Mouse (Mus musculus): ENCODE data around the gene Hamp. TPM values are rescaled to one million over a fixed set of nuclear protein-coding genes. Genes with fewer than 3 reads are reported as not detected.

The Hamp gene
- polyA plus RNA-seq, 1 experiment from 2014 or later: not detected

GRCm38 (mm10) chr7:30958109-30958865 lies 14.5 kb upstream of the Hamp start:
- WGBS: 70% methylated on average over 28 of the region's 28 CpGs
- Histone ChIP-seq H3K9ac (ENCODE audit: low read length) (peak overlapping the region; percentile 93), H3K36me3 (ENCODE audit: control insufficient read depth, insufficient read depth, low read length) (peaks cover 3% of the 10 kb centered on the region), H3K27ac (ENCODE audit: low read depth, low read length) (peak overlapping the region; percentile 97; the same call in 1 of the 2 replicates), H3K4me2 (ENCODE audit: low read depth) (peak overlapping the region; percentile 60), H3K27me3 (ENCODE audit: control insufficient read depth, insufficient read depth, low read length) (no peaks in the 10 kb centered on the region), H3K9me3 (ENCODE audit: control insufficient read depth, low read length) (no peaks in the 10 kb centered on the region), H3K4me3 (ENCODE audit: low read depth, low read length) (peak overlapping the region; percentile 99), H3K4me1 (ENCODE audit: control insufficient read depth, insufficient read depth, low read length) (peaks cover 12% of the 10 kb centered on the region; the same call in 1 of the 2 replicates)
- ATAC-seq (ENCODE audit: insufficient read depth, low FRiP score, low TSS enrichment) (no peak), DNase-seq (ENCODE audit: low spot score) (no peak)

DNA sequence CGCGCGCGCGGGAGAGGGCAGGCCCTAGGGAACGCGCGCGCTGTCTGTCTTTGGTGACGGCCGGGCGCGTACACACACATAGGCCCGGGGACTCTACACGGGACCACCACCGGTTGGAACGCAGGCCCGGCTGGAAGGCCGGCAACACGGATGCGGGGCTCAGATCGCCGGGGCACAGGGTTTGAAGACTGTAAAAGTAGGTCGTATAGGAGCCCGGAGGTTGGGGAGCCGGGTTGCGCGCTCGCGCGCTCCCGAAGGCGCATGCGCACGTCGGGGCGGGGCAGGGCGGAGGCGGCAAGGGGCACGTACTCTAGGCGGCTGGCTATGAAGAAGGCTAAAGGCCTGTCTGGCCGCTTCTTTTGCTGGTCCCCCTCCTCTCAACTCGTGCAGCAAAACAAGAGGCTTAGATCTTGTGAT lies 13.5 kb upstream of the Hamp start:
- Histone ChIP-seq H3K4me3 (ENCODE audit: low read depth, low read length) (peak overlapping the region; percentile 99), H3K27me3 (ENCODE audit: control insufficient read depth, insufficient read depth, low read length) (no peaks in the 10 kb centered on the region), H3K36me3 (ENCODE audit: control insufficient read depth, insufficient read depth, low read length) (peaks cover 9% of the 10 kb centered on the region), H3K4me2 (ENCODE audit: low read depth) (peak overlapping the region; percentile 60), H3K9me3 (ENCODE audit: control insufficient read depth, low read length) (no peaks in the 10 kb centered on the region), H3K9ac (ENCODE audit: low read length) (peak overlapping the region; percentile 93), H3K27ac (ENCODE audit: low read depth, low read length) (peak overlapping the region; percentile 97), H3K4me1 (ENCODE audit: control insufficient read depth, insufficient read depth, low read length) (peaks cover 12% of the 10 kb centered on the region; the same call in 1 of the 2 replicates)
- peak; percentile 92 for DNase-seq (ENCODE audit: low spot score)
- peak; percentile 42 for ATAC-seq (ENCODE audit: insufficient read depth, low FRiP score, low TSS enrichment)
- 0% methylated on average over 43 of the region's 43 CpGs for WGBS

GRCm38 (mm10) chr7:30956756-30957366 lies 13.0 kb upstream of the Hamp start, which contains the start of gene Usf2:
Usf2 (minus strand) TSS chr7:30956803.
- peak within 1 kb of the TSS; percentile 97 for H3K27ac ChIP-seq (ENCODE audit: low read depth, low read length)
- peaks cover 12% of the 10 kb centered on the region; the same call in 1 of the 2 replicates for H3K4me1 ChIP-seq (ENCODE audit: control insufficient read depth, insufficient read depth, low read length)
- H3K27me3 ChIP-seq (ENCODE audit: control insufficient read depth, insufficient read depth, low read length): no peaks in the 10 kb centered on the region
- no peaks in the 10 kb centered on the region for H3K9me3 ChIP-seq (ENCODE audit: control insufficient read depth, low read length)
- H3K4me3 ChIP-seq (ENCODE audit: low read depth, low read length): peak within 1 kb of the TSS; percentile 99
- DNase-seq (ENCODE audit: low spot score): peak; percentile 79
- peaks cover 13% of the 10 kb centered on the region for H3K36me3 ChIP-seq (ENCODE audit: control insufficient read depth, insufficient read depth, low read length)
- WGBS: 0% methylated on average over 37 of the region's 82 CpGs
- H3K4me2 ChIP-seq (ENCODE audit: low read depth): peak within 1 kb of the TSS; percentile 72
- H3K9ac ChIP-seq (ENCODE audit: low read length): peak within 1 kb of the TSS; percentile 93
- peak; percentile 55 for ATAC-seq (ENCODE audit: insufficient read depth, low FRiP score, low TSS enrichment)

DNA sequence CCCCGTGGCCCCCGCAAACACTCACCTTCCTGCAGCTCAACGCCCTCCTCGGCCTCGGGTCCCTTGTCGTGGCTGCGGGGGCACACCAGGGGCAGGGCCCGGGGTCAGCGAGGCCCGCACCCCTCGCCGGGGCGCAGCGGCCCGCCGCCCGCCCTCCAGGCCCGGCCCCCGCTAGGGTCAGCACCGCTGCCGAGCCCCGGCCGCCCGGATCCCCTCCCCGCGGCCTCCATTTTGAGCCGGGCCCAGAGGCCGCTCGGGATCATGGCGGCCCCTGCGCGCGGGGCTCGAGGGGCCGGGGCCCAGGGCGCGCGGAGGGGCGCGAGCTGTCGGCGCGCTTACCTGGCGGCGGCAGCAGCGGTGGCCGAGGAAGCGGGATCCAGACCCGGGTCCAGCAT lies 12.5 kb upstream of the Hamp start:
- Histone ChIP-seq H3K27me3 (ENCODE audit: control insufficient read depth, insufficient read depth, low read length) (no peaks in the 10 kb centered on the region), H3K4me3 (ENCODE audit: low read depth, low read length) (peak overlapping the region; percentile 99), H3K4me1 (ENCODE audit: control insufficient read depth, insufficient read depth, low read length) (peaks cover 12% of the 10 kb centered on the region; the same call in 1 of the 2 replicates), H3K9ac (ENCODE audit: low read length) (peak overlapping the region; percentile 93), H3K27ac (ENCODE audit: low read depth, low read length) (peak overlapping the region; percentile 97), H3K4me2 (ENCODE audit: low read depth) (peak overlapping the region; percentile 72), H3K9me3 (ENCODE audit: control insufficient read depth, low read length) (no peaks in the 10 kb centered on the region), H3K36me3 (ENCODE audit: control insufficient read depth, insufficient read depth, low read length) (peaks cover 13% of the 10 kb centered on the region)
- WGBS: 0% methylated on average over 24 of the region's 49 CpGs
- ATAC-seq (ENCODE audit: insufficient read depth, low FRiP score, low TSS enrichment) (peak; percentile 48), DNase-seq (ENCODE audit: low spot score) (no peak)

DNA sequence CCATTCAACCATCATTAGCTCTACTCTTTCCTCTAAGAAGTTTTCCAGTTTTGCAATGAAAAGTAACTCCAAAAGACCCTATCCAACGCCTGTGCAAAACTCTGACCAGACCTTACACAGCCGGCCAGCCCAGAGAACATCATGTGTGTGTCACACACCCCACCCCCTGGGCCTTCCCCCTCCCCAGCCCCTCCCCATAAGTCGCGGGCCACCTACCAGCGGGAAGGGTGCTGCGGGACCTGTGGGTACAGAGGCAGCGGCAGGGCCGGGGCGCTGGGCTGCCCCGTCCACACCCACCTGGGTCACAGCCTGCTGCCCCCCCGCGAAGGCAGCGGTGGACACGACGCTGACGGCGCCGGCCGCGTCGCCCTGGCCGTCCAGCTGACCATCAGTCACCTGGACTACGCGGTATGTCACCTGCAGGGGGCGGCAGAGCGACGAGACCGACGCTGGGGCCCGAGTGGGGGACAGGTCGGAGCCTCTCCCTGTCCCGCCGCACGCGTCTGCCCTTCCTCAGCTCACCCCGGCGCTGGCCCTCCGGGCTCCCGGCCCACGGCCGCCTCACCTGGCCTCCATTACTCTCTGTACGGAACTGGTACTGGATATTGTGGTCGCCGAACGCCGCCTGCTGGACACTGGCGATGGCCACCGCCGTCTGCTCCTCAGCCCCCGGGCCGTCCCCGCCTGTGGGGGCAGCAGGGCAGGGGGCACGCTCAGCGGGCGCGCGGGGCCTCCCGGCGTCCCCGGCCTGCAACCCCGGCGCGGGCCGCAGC lies 11.9 kb upstream of the Hamp start:
- Histone ChIP-seq H3K36me3 (ENCODE audit: control insufficient read depth, insufficient read depth, low read length) (peaks cover 13% of the 10 kb centered on the region), H3K4me1 (ENCODE audit: control insufficient read depth, insufficient read depth, low read length) (peaks cover 12% of the 10 kb centered on the region; the same call in 1 of the 2 replicates), H3K9ac (ENCODE audit: low read length) (peak overlapping the region; percentile 93), H3K4me3 (ENCODE audit: low read depth, low read length) (peak overlapping the region; percentile 99), H3K4me2 (ENCODE audit: low read depth) (peak overlapping the region; percentile 72), H3K27me3 (ENCODE audit: control insufficient read depth, insufficient read depth, low read length) (no peaks in the 10 kb centered on the region), H3K27ac (ENCODE audit: low read depth, low read length) (peak overlapping the region; percentile 97), H3K9me3 (ENCODE audit: control insufficient read depth, low read length) (no peaks in the 10 kb centered on the region)
- DNase-seq (ENCODE audit: low spot score) (peak; percentile 90), ATAC-seq (ENCODE audit: insufficient read depth, low FRiP score, low TSS enrichment) (peak; percentile 79)
- under 1% methylated on average over 51 of the region's 64 CpGs for WGBS

GRCm38 (mm10) chr7:30954971-30955520 lies 11.2 kb upstream of the Hamp start:
- H3K27me3 ChIP-seq (ENCODE audit: control insufficient read depth, insufficient read depth, low read length): no peaks in the 10 kb centered on the region
- 85% methylated on average over 12 of the region's 12 CpGs for WGBS
- H3K27ac ChIP-seq (ENCODE audit: low read depth, low read length): no peak overlapping the region
- no peak for DNase-seq (ENCODE audit: low spot score)
- peaks cover 12% of the 10 kb centered on the region; the same call in 1 of the 2 replicates for H3K4me1 ChIP-seq (ENCODE audit: control insufficient read depth, insufficient read depth, low read length)
- peak overlapping the region; percentile 72 for H3K4me2 ChIP-seq (ENCODE audit: low read depth)
- H3K9me3 ChIP-seq (ENCODE audit: control insufficient read depth, low read length): no peaks in the 10 kb centered on the region
- no peak for ATAC-seq (ENCODE audit: insufficient read depth, low FRiP score, low TSS enrichment)
- H3K36me3 ChIP-seq (ENCODE audit: control insufficient read depth, insufficient read depth, low read length): peaks cover 13% of the 10 kb centered on the region
- no peak overlapping the region for H3K9ac ChIP-seq (ENCODE audit: low read length)
- H3K4me3 ChIP-seq (ENCODE audit: low read depth, low read length): peak overlapping the region; percentile 99

DNA sequence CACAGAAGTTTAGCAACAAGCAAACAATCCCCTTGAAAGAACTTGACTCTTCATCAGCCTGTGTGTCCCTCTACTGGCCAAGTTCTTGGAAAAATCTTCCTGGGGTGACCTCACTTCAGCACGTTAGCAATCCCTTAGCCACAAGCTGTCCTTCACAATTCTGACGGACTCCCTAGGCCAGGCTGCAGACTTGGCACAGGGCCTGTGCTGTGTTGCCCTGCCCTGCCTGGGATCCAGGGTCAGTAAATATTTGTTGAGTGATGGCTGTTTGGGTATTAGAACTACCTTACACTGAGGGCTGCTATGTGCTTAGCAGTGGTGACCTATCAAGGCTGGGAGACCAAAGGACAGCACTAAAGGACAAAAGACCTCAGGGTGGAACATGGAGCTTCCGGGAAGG lies 10.2 kb upstream of the Hamp start:
- 86% methylated on average over 3 of the region's 3 CpGs for WGBS

DNA sequence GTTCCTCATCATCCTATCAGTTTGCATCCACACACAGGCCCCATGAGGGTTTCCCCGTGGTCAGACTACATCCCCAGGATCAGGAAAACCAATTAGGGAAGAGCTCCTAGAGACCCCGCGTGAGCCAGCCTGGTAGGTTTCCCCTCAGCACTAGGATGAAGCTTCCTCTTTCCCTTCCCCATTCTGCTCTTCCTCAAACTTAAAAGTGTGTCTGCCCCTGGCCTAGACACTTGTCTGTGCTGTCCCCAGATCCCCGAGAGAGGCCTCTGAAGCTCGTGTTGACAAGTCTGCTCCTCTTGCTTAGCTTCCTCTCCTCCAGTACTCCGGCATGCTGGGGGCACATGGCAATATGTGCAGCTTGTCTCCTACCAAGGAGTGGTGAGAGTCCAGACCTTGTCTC lies 9.6 kb upstream of the Hamp start:
- no peaks in the 10 kb centered on the region for H3K27me3 ChIP-seq (ENCODE audit: control insufficient read depth, insufficient read depth, low read length)
- H3K27ac ChIP-seq (ENCODE audit: low read depth, low read length): no peak overlapping the region
- H3K36me3 ChIP-seq (ENCODE audit: control insufficient read depth, insufficient read depth, low read length): peaks cover 15% of the 10 kb centered on the region
- H3K4me3 ChIP-seq (ENCODE audit: low read depth, low read length): no peak overlapping the region
- no peaks in the 10 kb centered on the region for H3K9me3 ChIP-seq (ENCODE audit: control insufficient read depth, low read length)
- no peak overlapping the region for H3K9ac ChIP-seq (ENCODE audit: low read length)
- DNase-seq (ENCODE audit: low spot score) (no peak), ATAC-seq (ENCODE audit: insufficient read depth, low FRiP score, low TSS enrichment) (no peak)
- H3K4me1 ChIP-seq (ENCODE audit: control insufficient read depth, insufficient read depth, low read length): peaks cover 11% of the 10 kb centered on the region; the same call in 1 of the 2 replicates
- 94% methylated on average over 6 of the region's 6 CpGs for WGBS
- H3K4me2 ChIP-seq (ENCODE audit: low read depth): no peak overlapping the region

More for the DNA sequence above, 10.2 kb upstream of the Hamp start:
- H3K27me3 ChIP-seq (ENCODE audit: control insufficient read depth, insufficient read depth, low read length): no peaks in the 10 kb centered on the region
- no peak overlapping the region for H3K4me2 ChIP-seq (ENCODE audit: low read depth)
- peaks cover 12% of the 10 kb centered on the region; the same call in 1 of the 2 replicates for H3K4me1 ChIP-seq (ENCODE audit: control insufficient read depth, insufficient read depth, low read length)
- DNase-seq (ENCODE audit: low spot score) (no peak), ATAC-seq (ENCODE audit: insufficient read depth, low FRiP score, low TSS enrichment) (no peak)
- H3K4me3 ChIP-seq (ENCODE audit: low read depth, low read length): no peak overlapping the region
- no peaks in the 10 kb centered on the region for H3K9me3 ChIP-seq (ENCODE audit: control insufficient read depth, low read length)
- H3K36me3 ChIP-seq (ENCODE audit: control insufficient read depth, insufficient read depth, low read length): peaks cover 15% of the 10 kb centered on the region
- H3K9ac ChIP-seq (ENCODE audit: low read length): no peak overlapping the region
- no peak overlapping the region for H3K27ac ChIP-seq (ENCODE audit: low read depth, low read length)
